Mouse (Mus musculus) spleen, postnatal 14 days (tissue): ENCODE measurements at regions not wholly inside any gene's neighbourhood (a gene's known extent, or its start where the extent isn't known, plus 50 kb on each side); places are given as distances from the start of the nearest gene placed in this dataset.

ENCODE experiments used
- DNase-seq, 2 experiments: peaks; one replicate each; pipeline ENCODE4 v3.0.0; 2021 to 2022; ENCODE audit warnings: low spot score in 2 of 2

- no peak for DNase-seq
Observed at GRCm38 (mm10) chr16:25087741-25088648, 198.6 kb upstream of the Tprg start.

- no peak for DNase-seq
Observed at GRCm38 (mm10) chr16:25088649-25089019, 198.0 kb upstream of the Tprg start.

- no peak for DNase-seq
Observed at GRCm38 (mm10) chr16:25104165-25104564, 182.5 kb upstream of the Tprg start.

DNA sequence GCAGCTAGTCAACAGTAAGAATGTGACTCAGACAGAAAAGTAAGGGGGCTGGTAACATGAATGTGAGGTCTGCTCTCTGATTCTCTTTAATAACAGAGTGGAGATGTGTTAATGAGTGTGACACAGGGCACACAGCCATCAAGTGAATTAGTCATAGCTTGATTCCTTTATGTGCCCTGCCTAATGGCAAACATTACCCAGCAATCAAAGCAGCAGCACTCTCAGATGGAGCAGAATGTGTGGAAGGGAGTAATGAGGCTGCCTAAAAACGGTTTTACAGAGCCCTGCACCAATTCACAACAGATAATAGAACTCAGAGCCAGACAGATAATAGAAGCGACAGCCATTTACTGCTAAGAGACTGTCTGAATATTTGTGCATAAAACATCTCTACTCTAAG is 182.0 kb upstream of the Tprg start:
- no peak for DNase-seq

DNA sequence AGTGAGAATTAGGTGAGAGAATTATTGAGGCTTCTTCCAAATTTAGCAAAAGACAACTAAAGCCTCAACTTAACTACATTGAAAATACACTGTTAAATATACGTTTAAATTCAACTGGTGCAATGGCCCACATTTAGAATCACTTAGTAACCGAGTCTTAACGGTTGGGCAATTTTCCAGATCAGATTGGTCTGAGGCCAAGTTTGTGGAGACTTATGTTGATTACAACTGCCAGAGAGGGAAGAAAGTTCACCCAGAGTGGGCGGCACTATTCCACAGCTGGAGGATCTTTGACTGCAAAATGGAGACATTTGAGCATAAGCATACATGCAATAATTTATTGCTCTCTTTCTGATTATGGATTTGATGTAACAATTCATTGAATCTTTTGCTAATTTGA is 146.5 kb upstream of the Tprg start:
- DNase-seq: no peak

DNA sequence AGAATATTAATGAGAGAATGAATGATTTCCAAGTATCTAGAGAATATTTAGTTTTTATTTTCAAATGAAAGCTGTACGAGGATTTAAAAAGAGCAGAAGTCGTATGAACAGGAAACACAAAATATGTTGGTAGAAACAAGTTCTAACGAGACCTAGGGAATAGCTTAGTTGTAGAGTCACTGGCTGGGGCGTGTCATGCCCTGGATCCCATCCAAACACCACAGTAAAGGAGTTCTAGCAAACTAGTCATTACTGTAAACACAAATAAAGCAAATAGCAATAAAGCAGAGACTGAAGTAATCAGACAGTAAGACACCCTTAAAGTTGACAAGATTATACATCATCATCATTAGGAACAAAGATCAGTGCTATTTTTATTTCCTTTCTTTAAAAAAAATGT is 139.1 kb upstream of the Tprg start:
- DNase-seq: no peak

- DNase-seq: no peak
Observed at GRCm38 (mm10) chr16:25149186-25149585, 137.4 kb upstream of the Tprg start.

DNA sequence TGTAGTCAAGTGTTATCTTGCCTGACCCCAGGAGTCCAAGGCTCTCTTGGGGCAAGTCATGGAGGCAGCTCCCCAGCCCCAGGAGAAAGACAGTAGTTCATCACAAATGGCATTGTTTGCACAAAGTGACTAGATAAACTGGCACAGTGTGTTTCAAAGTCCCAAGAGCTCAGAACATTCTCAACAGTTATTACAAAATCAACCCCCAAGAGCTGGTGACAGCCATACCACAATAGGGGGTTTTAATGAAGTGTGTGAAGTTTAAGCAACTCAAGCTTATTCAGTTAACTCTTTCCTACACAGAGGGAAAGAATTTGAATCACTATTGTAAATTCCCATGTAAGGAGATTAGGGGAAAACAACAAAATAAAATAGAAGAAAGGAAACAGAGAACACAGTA is 109.7 kb upstream of the Tprg start:
- DNase-seq: no peak

DNA sequence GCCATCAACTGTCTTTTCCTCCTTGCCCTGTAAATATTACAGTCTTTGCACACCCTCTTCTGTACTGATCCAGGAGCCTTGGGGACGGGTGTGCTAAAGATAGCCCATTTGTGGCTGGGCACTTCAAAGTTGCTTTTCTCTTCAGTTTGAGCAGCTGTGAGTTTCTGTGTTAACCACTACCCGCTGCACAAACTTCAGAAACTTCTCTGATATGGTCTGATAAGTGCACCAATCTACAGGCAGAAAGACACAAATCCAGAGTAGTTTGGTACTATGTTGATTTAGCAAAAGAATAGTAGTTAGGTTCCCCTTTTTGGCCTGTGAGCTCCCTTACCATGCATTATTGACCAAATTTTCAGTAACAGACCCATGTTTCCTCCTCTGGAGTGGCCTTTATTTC is 108.6 kb upstream of the Tprg start:
- DNase-seq: no peak

DNA sequence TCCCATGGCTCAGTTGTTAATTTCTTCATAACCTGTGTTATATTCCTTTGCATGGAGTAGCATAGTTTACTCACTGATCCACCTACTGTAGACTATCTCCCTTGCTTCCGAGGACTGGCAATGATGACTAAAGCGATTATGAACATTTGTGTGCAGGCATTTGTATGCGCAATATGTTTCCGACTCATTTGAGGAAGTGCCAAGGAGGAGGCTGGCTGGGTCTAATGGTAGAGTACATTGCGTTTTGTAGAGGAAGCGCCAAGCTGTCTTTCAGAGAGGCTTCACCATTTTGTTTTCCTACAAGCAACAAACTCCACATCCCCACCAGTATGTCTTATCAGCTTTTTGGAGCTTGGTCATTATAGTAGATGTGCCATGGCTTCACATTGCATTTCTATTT is 104.7 kb upstream of the Tprg start:
- no peak for DNase-seq

DNA sequence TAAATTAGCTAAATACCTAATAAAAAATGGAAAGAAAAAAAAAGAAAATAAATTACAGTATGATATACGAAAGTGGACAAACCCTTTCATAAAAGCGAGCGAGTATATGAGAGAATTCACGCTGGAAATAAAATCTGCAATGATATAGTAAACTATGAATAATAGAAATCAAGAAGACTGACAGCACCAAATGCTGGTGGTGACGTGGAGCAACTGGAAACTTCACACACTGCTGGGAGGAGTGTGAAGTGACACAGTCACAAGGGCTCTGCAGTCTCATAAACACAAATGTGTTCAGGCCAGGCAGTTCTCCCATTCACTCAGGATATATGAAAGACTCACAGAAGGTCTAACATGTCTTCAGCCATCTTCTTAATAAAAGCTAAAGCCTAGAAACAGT is 89.5 kb upstream of the Tprg start:
- no peak for DNase-seq

GRCm38 (mm10) chr16:25198844-25199243 is 87.8 kb upstream of the Tprg start:
- DNase-seq: no peak

DNA sequence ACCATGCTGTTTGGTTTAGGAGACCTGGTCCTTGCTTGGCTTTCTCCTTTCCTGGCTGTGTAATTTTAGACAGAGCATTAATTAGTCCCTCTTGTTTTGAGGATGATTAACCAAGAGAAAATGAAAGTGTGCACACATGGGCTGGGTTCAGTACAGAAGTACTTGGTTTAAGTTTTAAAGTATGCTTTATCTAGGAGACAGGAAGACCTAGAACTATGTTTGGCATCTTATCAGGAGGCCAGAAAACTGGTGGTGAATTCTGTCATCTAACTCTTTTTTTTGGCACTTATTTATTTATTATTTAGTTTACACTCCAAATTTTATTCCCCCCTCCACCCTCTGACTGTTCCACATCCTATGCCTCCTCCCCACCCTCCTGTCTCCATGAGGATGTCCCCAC is 86.6 kb upstream of the Tprg start:
- DNase-seq: no peak

- no peak for DNase-seq
Observed at GRCm38 (mm10) chr16:25201094-25201770, 85.4 kb upstream of the Tprg start.

- DNase-seq: no peak
Observed at GRCm38 (mm10) chr16:25213250-25213649, 73.4 kb upstream of the Tprg start.

DNA sequence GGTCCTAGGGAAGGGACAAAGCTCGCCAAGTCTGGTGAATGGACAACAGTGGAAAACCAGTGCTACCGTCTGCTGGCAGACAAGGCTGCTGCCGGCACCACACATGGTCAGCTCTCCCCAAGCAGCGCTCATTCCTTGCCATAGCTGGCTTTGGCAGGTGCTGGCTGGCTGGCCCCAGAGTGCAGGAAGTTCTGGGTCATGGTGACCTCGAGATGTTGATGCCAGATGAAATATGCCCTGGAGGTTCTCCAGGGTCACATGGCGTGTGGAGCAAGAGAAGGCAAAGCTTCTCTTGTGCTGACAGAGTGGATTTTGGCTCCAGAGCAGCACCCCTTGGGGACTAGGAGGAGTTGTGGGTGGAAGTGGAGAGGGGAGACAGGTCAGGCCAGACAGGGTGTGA is 66.1 kb upstream of the Tprg start:
- DNase-seq: no peak

DNA sequence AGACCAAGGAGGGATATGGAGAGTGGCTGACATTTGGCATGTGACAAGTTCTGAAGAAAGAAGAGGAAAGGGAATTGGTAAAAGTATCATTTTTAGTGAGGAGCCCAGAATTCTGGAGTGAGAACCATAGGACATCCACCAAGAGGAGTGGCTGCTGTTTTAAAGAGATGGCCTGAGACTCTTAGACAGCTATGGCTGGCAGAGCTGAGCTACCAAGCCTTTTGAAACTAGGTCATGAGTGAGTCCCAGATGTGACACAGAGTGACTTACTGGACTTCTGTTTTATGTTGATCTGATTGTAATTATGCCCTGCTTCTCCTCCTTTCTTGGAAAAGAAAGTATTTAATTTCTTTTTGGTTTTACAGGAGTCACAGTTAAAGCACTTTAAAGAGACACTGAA is 61.8 kb upstream of the Tprg start:
- DNase-seq: no peak
